Mouse (Mus musculus) neural tube, embryonic 13.5 days (tissue): Measurements from ENCODE around the gene Npas4. TPM values are rescaled to one million over a fixed set of nuclear protein-coding genes. Genes with fewer than 3 reads are reported as not detected.

Source experiments
- ATAC-seq: fragments of 200-750 bp; cut with Nextera tagmentation; 2 replicates; pipeline ENCODE4 v1.8.0; 2017; ENCODE audit warnings: low read depth, mild to moderate bottlenecking, moderate TSS enrichment, moderate library complexity
- H3K27ac ChIP-seq: fragments of 300-500 bp; sonication (generic); replicated peaks from 2 replicates; pipeline ENCODE4 v1.5.1; 2015; ENCODE audit warnings: moderate library complexity, mild to moderate bottlenecking, inconsistent platforms
- H3K27me3 ChIP-seq: fragments of 300-500 bp; sonication (generic); 2 replicates; pipeline ENCODE4 v1.6.1; 2015; ENCODE audit warnings: mild to moderate bottlenecking, inconsistent platforms
- H3K36me3 ChIP-seq: fragments of 300-500 bp; sonication (generic); 2 replicates; pipeline ENCODE4 v1.6.1; 2015; ENCODE audit warnings: mild to moderate bottlenecking, inconsistent platforms
- H3K4me1 ChIP-seq: fragments of 300-500 bp; sonication (generic); replicated peaks from 2 replicates; pipeline ENCODE4 v1.6.1; 2015; ENCODE audit warnings: inconsistent platforms
- H3K4me2 ChIP-seq: fragments of 300-500 bp; sonication (generic); 2 replicates; pipeline ENCODE4 v1.6.1; 2015; ENCODE audit warnings: inconsistent platforms, mild to moderate bottlenecking, moderate library complexity
- H3K4me3 ChIP-seq: fragments of 300-500 bp; sonication (generic); 2 replicates; pipeline ENCODE4 v1.5.1; 2015; ENCODE audit warnings: mild to moderate bottlenecking, inconsistent platforms
- H3K9ac ChIP-seq: fragments of 300-500 bp; sonication (generic); 2 replicates; pipeline ENCODE4 v1.6.1; 2015; ENCODE audit warnings: moderate library complexity, mild to moderate bottlenecking, inconsistent platforms
- H3K9me3 ChIP-seq: fragments of 300-500 bp; sonication (generic); 2 replicates; pipeline ENCODE4 v1.6.1; 2016; ENCODE audit warnings: inconsistent platforms
- WGBS: fragments of 180-500 bp; shearing (Covaris S2); methylation state at CpG from one replicate; pipeline ENCODE4 v1.1.7; 2015; 5-methylcytosine and 5-hydroxymethylcytosine counted together
- polyA plus RNA-seq: library from polyadenylated mRNA; unstranded; fragments of >200 nt; fragmentation: Nextera tagmentation; extraction: Ambion mirVana; gene quantifications from 2 replicates; pipeline ENCODE4 v1.2.1, GENCODE M21; 2015

The Npas4 gene
- polyA plus RNA-seq, result 0.12 and 0.25 TPM in 2 replicates

GRCm38 (mm10) chr19:4990256-4990625 is at the start of gene Npas4:
Gene Npas4 (minus strand): TSS chr19:4990316.
- WGBS, result 16% methylated on average over 4 of the region's 4 CpGs
- Histone ChIP-seq H3K27me3 (peaks cover 99% of the 10 kb centered on the region), H3K4me1 (peaks cover 36% of the 10 kb centered on the region), H3K4me2 (peak within 1 kb of the TSS; percentile 72), H3K36me3 (0 out of 2 replicates have a peak, but pooled peaks cover 10% of the 10 kb centered on the region), H3K27ac (peak within 1 kb of the TSS; percentile 68), H3K4me3 (peak within 1 kb of the TSS; percentile 49), H3K9me3 (no peaks in the 10 kb centered on the region), H3K9ac (peak within 1 kb of the TSS; percentile 78)
- ATAC-seq, result no peak; the same call in none of the 2 replicates

DNA sequence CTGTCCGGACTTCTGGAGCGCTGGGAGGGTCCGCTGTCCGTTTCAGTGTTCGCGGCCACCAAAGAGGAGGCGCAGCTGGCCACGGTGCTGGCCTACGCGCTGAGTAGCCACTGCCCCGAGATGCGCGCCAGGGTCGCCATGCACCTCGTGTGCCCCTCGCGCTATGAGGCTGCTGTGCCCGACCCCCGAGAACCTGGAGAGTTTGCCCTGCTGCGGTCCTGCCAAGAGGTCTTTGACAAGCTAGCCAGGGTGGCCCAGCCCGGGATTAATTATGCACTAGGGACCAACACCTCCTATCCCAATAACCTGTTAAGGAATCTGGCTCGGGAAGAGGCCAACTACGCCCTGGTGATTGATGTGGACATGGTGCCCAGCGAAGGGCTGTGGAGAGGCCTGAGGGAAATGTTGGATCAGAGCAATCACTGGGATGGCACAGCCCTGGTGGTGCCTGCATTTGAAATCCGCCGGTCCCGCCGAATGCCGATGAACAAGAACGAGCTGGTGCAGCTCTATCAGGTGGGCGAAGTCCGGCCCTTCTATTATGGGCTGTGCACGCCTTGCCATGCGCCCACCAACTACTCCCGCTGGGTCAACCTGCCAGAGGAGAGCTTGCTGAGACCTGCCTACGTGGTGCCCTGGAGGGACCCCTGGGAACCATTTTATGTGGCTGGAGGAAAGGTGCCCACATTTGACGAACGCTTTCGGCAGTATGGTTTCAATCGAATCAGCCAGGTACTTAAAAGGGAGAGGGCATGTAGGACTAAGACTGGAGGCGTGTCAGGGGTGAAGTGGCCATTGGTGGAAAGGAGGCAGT is 49.4 kb upstream of the Npas4 start:
- Histone ChIP-seq H3K9me3 (no peaks in the 10 kb centered on the region), H3K4me3 (peak overlapping the region; percentile 89), H3K4me1 (peaks cover 41% of the 10 kb centered on the region), H3K27me3 (no peaks in the 10 kb centered on the region), H3K27ac (peak overlapping the region; percentile 91), H3K36me3 (peaks cover 17% of the 10 kb centered on the region), H3K4me2 (peak overlapping the region; percentile 89), H3K9ac (peak overlapping the region; percentile 97)
- WGBS, result 12% methylated on average over 41 of the region's 41 CpGs
- peak; percentile 25 for ATAC-seq

DNA sequence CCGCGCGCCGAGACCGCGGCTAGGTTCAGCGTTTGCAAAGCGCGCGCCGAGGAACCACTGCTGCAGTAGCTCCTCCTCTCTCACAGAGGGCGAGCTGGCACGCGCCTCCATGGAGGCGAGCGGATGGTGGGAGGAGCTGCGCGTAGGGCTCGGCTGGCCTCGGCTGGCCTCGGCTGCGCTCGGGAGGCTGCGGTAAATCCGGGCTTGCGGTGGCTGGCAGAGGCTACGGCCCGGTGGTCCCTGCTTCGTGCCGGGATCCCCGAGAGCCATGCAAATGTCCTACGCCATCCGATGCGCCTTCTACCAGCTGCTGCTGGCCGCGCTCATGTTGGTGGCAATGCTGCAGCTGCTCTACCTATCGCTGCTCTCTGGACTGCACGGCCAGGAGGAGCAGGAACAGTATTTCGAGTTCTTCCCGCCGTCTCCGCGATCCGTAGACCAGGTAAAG is 48.6 kb upstream of the Npas4 start, which contains the start of the genes B4gat1 and AC124502.3:
Gene B4gat1, plus strand, starts transcription at position 118 of the 448 bp plus-strand sequence.
Gene AC124502.3, plus strand, starts transcription at position 183 of the 448 bp plus-strand sequence.
- no peaks in the 10 kb centered on the region for H3K9me3 ChIP-seq
- WGBS, result under 1% methylated on average over 44 of the region's 44 CpGs
- H3K27me3 ChIP-seq, result no peaks in the 10 kb centered on the region
- peak within 1 kb of the TSS; percentile 89 for H3K4me3 ChIP-seq
- peaks cover 41% of the 10 kb centered on the region for H3K4me1 ChIP-seq
- peak within 1 kb of the TSS; percentile 97 for H3K9ac ChIP-seq
- peak within 1 kb of the TSS; percentile 91 for H3K27ac ChIP-seq
- peaks cover 12% of the 10 kb centered on the region for H3K36me3 ChIP-seq
- H3K4me2 ChIP-seq, result peak within 1 kb of the TSS; percentile 89
- ATAC-seq, result peak; percentile 90

DNA sequence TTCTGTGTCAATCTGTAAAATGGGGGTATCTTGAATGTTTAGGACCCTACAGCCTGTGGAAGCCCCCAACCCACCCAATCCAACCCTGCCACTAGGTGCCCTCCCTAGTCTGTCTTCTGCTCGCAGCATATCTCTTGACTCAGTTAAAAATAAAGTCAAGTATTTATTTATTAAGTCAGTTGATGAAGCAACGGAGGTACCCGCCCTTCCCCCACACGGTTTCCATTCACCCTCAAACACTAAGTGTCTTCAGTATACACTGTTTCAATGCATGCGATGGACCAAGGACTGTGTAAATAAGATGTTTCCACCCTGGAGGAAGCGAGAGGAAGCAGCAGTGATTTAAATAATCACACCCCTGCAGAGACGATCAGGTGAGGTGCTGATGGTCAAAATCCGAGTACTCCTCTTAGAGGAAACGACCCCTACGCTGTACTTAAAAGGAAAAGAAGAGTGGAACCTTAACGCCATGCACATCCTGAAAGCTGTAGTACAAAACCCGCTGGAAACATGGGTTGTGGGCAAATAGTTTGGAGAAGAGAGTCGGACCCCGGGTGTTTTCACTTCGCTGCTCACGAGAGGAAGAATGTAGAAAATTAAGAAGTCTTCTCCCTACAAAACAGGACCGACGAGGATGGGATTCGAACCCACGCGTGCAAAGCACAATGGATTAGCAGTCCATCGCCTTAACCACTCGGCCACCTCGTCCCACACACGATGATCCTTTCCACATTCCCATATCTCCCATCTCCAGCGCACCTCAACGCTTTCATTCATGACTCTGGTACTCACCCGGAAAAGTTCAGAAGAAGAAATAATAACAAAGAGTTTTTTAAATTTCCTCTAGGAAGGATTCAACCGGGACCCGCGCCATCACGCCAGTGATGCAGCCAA is 47.8 kb upstream of the Npas4 start:
- Histone ChIP-seq H3K9me3 (no peaks in the 10 kb centered on the region), H3K9ac (peak overlapping the region; percentile 97), H3K4me2 (peak overlapping the region; percentile 89), H3K36me3 (0 out of 2 replicates have a peak, but pooled peaks cover 6% of the 10 kb centered on the region), H3K4me1 (peaks cover 40% of the 10 kb centered on the region), H3K4me3 (peak overlapping the region; percentile 89), H3K27ac (peak overlapping the region; percentile 91), H3K27me3 (no peaks in the 10 kb centered on the region)
- peak; percentile 48 for ATAC-seq
- 6% methylated on average over 32 of the region's 32 CpGs for WGBS

DNA sequence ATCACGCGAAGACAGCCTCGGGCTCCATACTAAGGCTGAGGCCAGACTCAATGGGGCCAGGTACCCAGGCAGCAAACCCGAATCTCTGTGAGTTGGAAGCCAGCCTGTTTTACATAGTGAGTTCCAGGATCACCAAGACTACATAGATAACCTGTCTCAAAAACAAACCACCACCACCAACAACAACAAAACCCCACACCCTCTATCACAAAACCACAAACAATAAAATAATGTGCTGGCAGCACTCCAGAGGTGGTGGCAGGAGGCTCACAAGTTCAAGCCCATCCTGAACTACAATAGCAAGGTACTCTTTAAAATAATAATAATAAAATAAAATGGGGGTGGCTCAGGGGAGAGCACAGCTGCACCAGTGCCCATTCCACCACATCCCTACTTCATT is 46.5 kb upstream of the Npas4 start:
- no peak overlapping the region for H3K27ac ChIP-seq
- WGBS, result 84% methylated on average over 4 of the region's 4 CpGs
- no peak for ATAC-seq

DNA sequence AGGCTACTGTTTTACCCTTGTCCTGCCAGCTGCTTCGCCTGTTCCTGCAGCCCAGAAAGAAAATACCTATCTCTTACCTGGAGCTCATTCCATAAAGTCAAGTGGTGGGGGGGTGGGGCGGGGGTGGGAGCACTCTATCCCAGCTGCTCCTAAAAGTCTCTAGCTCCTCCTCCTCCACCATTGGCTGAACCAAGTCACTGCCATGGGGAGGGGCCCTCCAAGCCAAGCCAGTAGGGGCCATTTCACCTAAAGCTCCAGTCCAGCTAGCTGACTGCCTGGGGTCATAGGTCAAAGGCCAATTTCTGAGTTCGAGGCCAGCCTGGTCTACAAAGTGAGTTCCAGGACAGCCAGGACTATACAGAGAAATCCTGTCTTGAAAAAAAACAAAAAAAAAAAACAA is 42.6 kb upstream of the Npas4 start:
- H3K36me3 ChIP-seq, result peaks cover 41% of the 10 kb centered on the region
- no peak overlapping the region for H3K27ac ChIP-seq
- no peaks in the 10 kb centered on the region for H3K9me3 ChIP-seq
- H3K4me1 ChIP-seq, result peaks cover 3% of the 10 kb centered on the region
- no peak for ATAC-seq
- H3K9ac ChIP-seq, result no peak overlapping the region
- no peak overlapping the region for H3K4me2 ChIP-seq
- WGBS, result 80% methylated on average over 3 of the region's 3 CpGs
- no peaks in the 10 kb centered on the region for H3K27me3 ChIP-seq
- no peak overlapping the region for H3K4me3 ChIP-seq

More for the DNA sequence above, 46.5 kb upstream of the Npas4 start:
- no peaks in the 10 kb centered on the region for H3K9me3 ChIP-seq
- peaks cover 26% of the 10 kb centered on the region for H3K4me1 ChIP-seq
- H3K4me3 ChIP-seq, result no peak overlapping the region
- 0 out of 2 replicates have a peak overlapping the region, but pooled peaks have one; percentile 14 for H3K9ac ChIP-seq
- no peaks in the 10 kb centered on the region for H3K27me3 ChIP-seq
- H3K36me3 ChIP-seq, result peaks cover 6% of the 10 kb centered on the region
- no peak overlapping the region for H3K4me2 ChIP-seq

- H3K9ac ChIP-seq, result no peak overlapping the region
- no peaks in the 10 kb centered on the region for H3K27me3 ChIP-seq
- peaks cover 13% of the 10 kb centered on the region for H3K4me1 ChIP-seq
- no peak overlapping the region for H3K4me3 ChIP-seq
- WGBS, result 92% methylated on average over 8 of the region's 8 CpGs
- no peaks in the 10 kb centered on the region for H3K9me3 ChIP-seq
- H3K27ac ChIP-seq, result no peak overlapping the region
- peaks cover 48% of the 10 kb centered on the region for H3K36me3 ChIP-seq
- no peak overlapping the region for H3K4me2 ChIP-seq
- ATAC-seq, result no peak
Observed at GRCm38 (mm10) chr19:5026111-5026510, 36.0 kb upstream of the Npas4 start.

DNA sequence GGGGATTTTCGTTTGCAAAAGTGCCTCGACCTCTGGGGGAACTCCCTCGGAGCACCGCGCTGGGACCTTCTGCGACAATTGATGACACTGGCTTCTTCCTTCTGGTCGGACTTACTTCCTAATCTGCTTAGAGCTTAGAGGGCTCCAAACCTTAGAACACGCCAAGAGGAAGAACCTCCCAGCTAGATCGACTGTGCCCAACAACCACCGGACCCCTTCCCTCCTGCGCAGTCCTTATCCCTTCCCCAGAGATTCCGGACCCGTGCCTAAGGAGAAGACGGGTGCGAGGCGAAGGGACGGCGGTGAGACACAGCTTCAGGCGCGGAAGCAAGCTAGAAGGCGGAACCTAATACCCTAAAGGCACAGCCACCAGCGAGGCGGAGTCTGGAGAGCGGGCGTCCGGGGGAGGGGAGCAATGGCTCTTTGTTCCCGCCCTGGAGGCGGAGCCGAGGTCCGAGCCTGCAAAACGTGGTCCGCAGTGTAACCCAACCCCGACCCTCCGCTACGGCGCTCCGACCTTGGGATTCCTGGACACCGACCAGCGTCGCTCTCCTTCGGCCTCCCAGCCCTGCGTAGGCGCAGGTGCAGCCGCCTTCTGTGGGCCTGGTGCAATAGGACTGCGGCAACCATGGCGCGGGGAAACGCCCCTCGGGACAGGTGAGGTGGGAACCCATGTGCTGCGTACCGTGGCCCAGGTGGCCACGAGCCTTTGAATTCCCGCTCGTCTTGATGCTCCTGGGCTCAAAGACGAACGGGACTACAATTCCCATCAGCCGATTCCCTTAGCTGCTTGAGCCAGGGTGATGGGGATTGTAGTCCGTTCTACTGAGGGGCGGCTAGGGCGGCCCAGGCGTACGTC is 33.7 kb upstream of the Npas4 start, which contains the start of gene Slc29a2:
Gene Slc29a2, plus strand, starts transcription at position 240 of the 859 bp plus-strand sequence.
- Histone ChIP-seq H3K36me3 (peaks cover 27% of the 10 kb centered on the region), H3K9me3 (no peaks in the 10 kb centered on the region), H3K4me3 (peak within 1 kb of the TSS; percentile 76), H3K4me1 (peaks cover 13% of the 10 kb centered on the region), H3K27me3 (no peaks in the 10 kb centered on the region), H3K4me2 (peak within 1 kb of the TSS; percentile 78), H3K9ac (peak within 1 kb of the TSS; percentile 87), H3K27ac (peak within 1 kb of the TSS; percentile 92)
- peak; percentile 95 for ATAC-seq
- under 1% methylated on average over 62 of the region's 62 CpGs for WGBS

- no peak overlapping the region for H3K4me2 ChIP-seq
- no peak overlapping the region for H3K9ac ChIP-seq
- 79% methylated on average over 2 of the region's 2 CpGs for WGBS
- ATAC-seq, result no peak
- H3K36me3 ChIP-seq, result 0 out of 2 replicates have a peak, but pooled peaks cover 5% of the 10 kb centered on the region
- H3K4me3 ChIP-seq, result no peak overlapping the region
- no peaks in the 10 kb centered on the region for H3K9me3 ChIP-seq
- H3K27ac ChIP-seq, result no peak overlapping the region
- no peaks in the 10 kb centered on the region; the same call in 1 of the 2 replicates for H3K27me3 ChIP-seq
- peaks cover 16% of the 10 kb centered on the region for H3K4me1 ChIP-seq
Observed at GRCm38 (mm10) chr19:5021416-5021815, 31.3 kb upstream of the Npas4 start.

- H3K27me3 ChIP-seq, result no peaks in the 10 kb centered on the region; the same call in 1 of the 2 replicates
- H3K4me2 ChIP-seq, result no peak overlapping the region
- no peak overlapping the region for H3K27ac ChIP-seq
- H3K4me3 ChIP-seq, result no peak overlapping the region
- 93% methylated on average over 3 of the region's 3 CpGs for WGBS
- no peak for ATAC-seq
- peaks cover 5% of the 10 kb centered on the region; the same call in 1 of the 2 replicates for H3K4me1 ChIP-seq
- no peaks in the 10 kb centered on the region for H3K9me3 ChIP-seq
- no peak overlapping the region for H3K9ac ChIP-seq
- H3K36me3 ChIP-seq, result no peaks in the 10 kb centered on the region
Observed at GRCm38 (mm10) chr19:5018191-5018590, 28.1 kb upstream of the Npas4 start.

DNA sequence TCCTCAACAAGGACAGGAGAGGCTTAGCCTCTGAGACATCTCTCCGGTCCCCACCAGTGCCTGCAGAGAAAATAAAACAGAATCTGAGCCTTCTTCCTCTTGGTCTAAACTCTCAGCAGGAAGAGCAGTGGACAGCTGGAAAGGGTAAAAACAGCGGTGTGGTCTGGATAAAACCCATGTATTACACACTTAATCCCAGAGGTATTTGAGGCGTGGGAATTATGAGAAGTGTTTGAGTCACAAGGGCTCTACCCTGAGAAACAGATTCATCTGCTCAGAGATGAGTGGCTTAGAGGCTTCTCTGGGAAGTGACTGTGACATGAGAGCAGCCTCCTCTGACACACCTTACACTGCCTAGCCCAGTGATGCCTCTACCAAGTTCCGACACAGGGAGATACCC is 27.5 kb upstream of the Npas4 start:
- Histone ChIP-seq H3K9ac (no peak overlapping the region), H3K4me3 (no peak overlapping the region), H3K4me1 (peaks cover 5% of the 10 kb centered on the region; the same call in 1 of the 2 replicates), H3K27ac (no peak overlapping the region), H3K27me3 (no peaks in the 10 kb centered on the region; the same call in 1 of the 2 replicates), H3K4me2 (no peak overlapping the region), H3K9me3 (no peaks in the 10 kb centered on the region), H3K36me3 (no peaks in the 10 kb centered on the region)
- ATAC-seq, result no peak
- 89% methylated on average over 4 of the region's 4 CpGs for WGBS
